Mouse (Mus musculus): Measurements from ENCODE around the gene Krtap19-3.

DNA sequence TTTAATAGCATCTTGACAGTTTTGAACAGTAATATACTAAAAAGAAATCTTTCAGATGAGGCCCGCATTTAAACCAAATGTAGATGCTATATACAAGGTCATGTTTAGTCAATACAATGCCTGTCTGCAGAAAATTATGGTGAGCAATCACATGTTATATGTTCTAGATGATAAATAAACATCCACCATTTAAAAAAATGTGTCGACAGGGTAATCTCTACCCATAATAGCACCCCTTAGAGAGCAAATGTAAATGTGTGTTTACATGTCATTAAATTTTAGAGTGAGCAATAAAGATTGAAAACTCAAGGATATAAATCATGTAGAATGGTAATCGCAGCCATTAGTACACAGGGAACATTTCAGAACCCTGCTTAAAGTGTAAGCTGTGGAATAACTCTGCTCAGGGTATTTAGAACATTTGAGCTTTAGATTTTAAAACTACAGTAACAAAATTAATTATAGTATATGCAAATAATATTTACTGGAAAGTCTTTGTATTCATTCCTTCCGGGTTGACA, 12.9 kb downstream of the Krtap19-3 start:
- TF ChIP-seq CTCF (IDR thresholded peaks at IDR 0.05; ENCODE audit: low read depth, low read length) (no peak), POLR2A (IDR thresholded peaks at IDR 0.05; ENCODE audit: extremely low read depth, insufficient read depth, low read length) (no peak)

Data from liver, adult 2 months (tissue).